Mouse (Mus musculus) heart, adult 2 months (tissue): Measurements from ENCODE around the gene 4930518I15Rik. TPM values are rescaled to one million over a fixed set of nuclear protein-coding genes. Genes with fewer than 3 reads are reported as not detected.
A peak's percentile ranks its signal among the peaks of the same experiment; 100 is the strongest.

ENCODE experiments used
- DNase-seq, 2 experiments: peaks; one replicate each; pipeline ENCODE4 v3.0.0; 2021
- H3K27ac ChIP-seq: fragments of 200-600 bp; 2 replicates; pipeline ENCODE4 v1.8.1; 2022
- H3K27me3 ChIP-seq: fragments of 200-500 bp; 2 replicates; pipeline ENCODE4 v1.6.1; 2012; ENCODE audit warnings: mild to moderate bottlenecking, low read length, inconsistent platforms, mixed read lengths; ENCODE audit not compliant: control insufficient read depth, insufficient read depth
- H3K36me3 ChIP-seq: fragments of 200-500 bp; 2 replicates; pipeline ENCODE4 v1.6.1; 2012; ENCODE audit warnings: low read length, inconsistent platforms; ENCODE audit not compliant: control insufficient read depth, insufficient read depth
- H3K4me1 ChIP-seq: fragments of 200-500 bp; 2 replicates; pipeline ENCODE4 v1.6.1; 2011; ENCODE audit warnings: low read length; ENCODE audit not compliant: control insufficient read depth, insufficient read depth
- H3K4me3 ChIP-seq: fragments of 200-600 bp; 2 replicates; pipeline ENCODE4 v1.8.1; 2022
- H3K79me2 ChIP-seq: fragments of 200-500 bp; replicated peaks from 2 replicates; pipeline ENCODE4 v1.6.1; 2012; ENCODE audit warnings: mild to moderate bottlenecking, inconsistent platforms, low read length, moderate library complexity, mixed read lengths; ENCODE audit not compliant: control insufficient read depth, insufficient read depth
- H3K9ac ChIP-seq: fragments of 200-500 bp; 2 replicates; pipeline ENCODE4 v1.6.1; 2012; ENCODE audit warnings: low read depth, mild to moderate bottlenecking, control low read depth, inconsistent platforms, low read length, mixed read lengths
- CTCF ChIP-seq: fragments of 200-600 bp; IDR thresholded peaks from 2 replicates; pipeline ENCODE4 v1.8.1; 2022; ENCODE audit warnings: antibody characterized with exemption, mild to moderate bottlenecking, moderate library complexity
- EP300 ChIP-seq: fragments of 200-500 bp; IDR thresholded peaks from 2 replicates; pipeline ENCODE4 v1.6.1; 2011; ENCODE audit warnings: low read depth, low read length, control low read depth; ENCODE audit not compliant: insufficient read depth
- POLR2A ChIP-seq: fragments of 200-500 bp; IDR thresholded peaks from 2 replicates; pipeline ENCODE4 v1.6.1; 2011; ENCODE audit warnings: mild to moderate bottlenecking, low read depth, low read length, control low read depth; ENCODE audit not compliant: insufficient read depth
- WGBS: fragments of 180-500 bp; shearing (Covaris S2); methylation state at CpG from one replicate; pipeline ENCODE4 v1.1.7; 2018; 5-methylcytosine and 5-hydroxymethylcytosine counted together
- intact Hi-C: fragments of 180-260 bp; cut with DNase I; formaldehyde crosslinking; loops from one replicate; pipeline ENCODE4 v1.15.1; 2025
- polyA plus RNA-seq: library from polyadenylated mRNA; depleted of rRNA; stranded (reverse); fragments of >200 nt; gene quantifications from 2 replicates; pipeline ENCODE4 v1.2.3, GENCODE M21; 2012
- total RNA-seq, 2 experiments: library from RNA; stranded (reverse); gene quantifications; 2 replicates each; pipeline ENCODE4 v1.2.3; 2021

Gene 4930518I15Rik
- total and polyA plus RNA-seq, 3 experiments, result 0.55 to 0.84 (median 0.59) TPM

GRCm38 (mm10) chr2:156884396-156885211 is 26.9 kb upstream of the 4930518I15Rik start:
- no peak for DNase-seq
- Histone ChIP-seq H3K27ac (no peak overlapping the region), H3K9ac (no peak overlapping the region), H3K4me3 (no peak overlapping the region), H3K27me3 (no peaks in the 10 kb centered on the region), H3K36me3 (no peaks in the 10 kb centered on the region), H3K79me2 (no peaks in the 10 kb centered on the region), H3K4me1 (no peaks in the 10 kb centered on the region)
- intact Hi-C loops, result no loop called here
- 65% methylated on average over 10 of the region's 10 CpGs for WGBS
- no peak for TF ChIP-seq POLR2A
- no peak for TF ChIP-seq CTCF
- no peak for TF ChIP-seq EP300

- WGBS, result 48% methylated on average over 10 of the region's 10 CpGs
Observed at GRCm38 (mm10) chr2:156882431-156883001, 24.8 kb upstream of the 4930518I15Rik start.

GRCm38 (mm10) chr2:156879541-156879940 is 21.8 kb upstream of the 4930518I15Rik start:
- no peaks in the 10 kb centered on the region for H3K4me1 ChIP-seq
- no peaks in the 10 kb centered on the region for H3K79me2 ChIP-seq
- 85% methylated on average over 3 of the region's 3 CpGs for WGBS
- H3K9ac ChIP-seq, result no peak overlapping the region
- DNase-seq, result peak in 1 of 2 experiments; percentile 32
- H3K27me3 ChIP-seq, result no peaks in the 10 kb centered on the region
- intact Hi-C loops, result no loop called here
- TF ChIP-seq CTCF (no peak), EP300 (no peak), POLR2A (no peak)
- H3K36me3 ChIP-seq, result no peaks in the 10 kb centered on the region
- H3K4me3 ChIP-seq, result no peak overlapping the region
- no peak overlapping the region for H3K27ac ChIP-seq

More at GRCm38 (mm10) chr2:156882431-156883001, 24.8 kb upstream of the 4930518I15Rik start:
- DNase-seq, result no peak
- Histone ChIP-seq H3K9ac (no peak overlapping the region), H3K36me3 (no peaks in the 10 kb centered on the region), H3K27ac (no peak overlapping the region), H3K79me2 (no peaks in the 10 kb centered on the region), H3K4me3 (no peak overlapping the region), H3K4me1 (no peaks in the 10 kb centered on the region), H3K27me3 (no peaks in the 10 kb centered on the region)
- no peak for TF ChIP-seq CTCF
- no peak for TF ChIP-seq EP300
- TF ChIP-seq POLR2A, result no peak
- intact Hi-C loops, result no loop called here

GRCm38 (mm10) chr2:156877726-156878125 is 20.0 kb upstream of the 4930518I15Rik start:
- TF ChIP-seq CTCF, result no peak
- peak in 1 of 2 experiments; percentile 34 for DNase-seq

GRCm38 (mm10) chr2:156874760-156875510 is 17.2 kb upstream of the 4930518I15Rik start:
- intact Hi-C loops, result loop anchor here (5.0 kb wide), 1 partner anchor 122 kb away; no protein-coding TSS in a partner anchor
- Histone ChIP-seq H3K36me3 (peaks cover 2% of the 10 kb centered on the region), H3K4me3 (no peak overlapping the region), H3K4me1 (peaks cover 6% of the 10 kb centered on the region), H3K27me3 (no peaks in the 10 kb centered on the region), H3K79me2 (no peaks in the 10 kb centered on the region), H3K9ac (no peak overlapping the region), H3K27ac (no peak overlapping the region)
- TF ChIP-seq CTCF, result no peak
- no peak for TF ChIP-seq EP300
- TF ChIP-seq POLR2A, result no peak
- 91% methylated on average over 4 of the region's 4 CpGs for WGBS
- no peak for DNase-seq

More at GRCm38 (mm10) chr2:156877726-156878125, 20.0 kb upstream of the 4930518I15Rik start:
- Histone ChIP-seq H3K4me3 (no peak overlapping the region), H3K79me2 (no peaks in the 10 kb centered on the region), H3K27me3 (no peaks in the 10 kb centered on the region), H3K4me1 (no peaks in the 10 kb centered on the region), H3K36me3 (no peaks in the 10 kb centered on the region), H3K9ac (no peak overlapping the region), H3K27ac (no peak overlapping the region)
- intact Hi-C loops, result no loop called here
- 36% methylated on average over 9 of the region's 9 CpGs for WGBS
